Mouse (Mus musculus) bone marrow, adult 2 months (tissue): ENCODE measurements around the gene Il17ra.

Source experiments
- CTCF ChIP-seq: fragments of 200-500 bp; IDR thresholded peaks from 2 replicates; pipeline ENCODE4 v1.5.1; 2011; ENCODE audit warnings: low read length, control low read depth; ENCODE audit not compliant: control insufficient read depth, insufficient read depth
- POLR2A ChIP-seq: fragments of 200-500 bp; IDR thresholded peaks from 2 replicates; pipeline ENCODE4 v1.6.1; 2011; ENCODE audit warnings: low read depth, mild to moderate bottlenecking, control low read depth, low read length, borderline replicate concordance; ENCODE audit not compliant: control insufficient read depth

- no peak for TF ChIP-seq CTCF
- TF ChIP-seq POLR2A: no peak
These were observed 30.5 kb downstream of the Il17ra start, which contains the start of gene Tmem121b for GRCm38 (mm10) chr6:120493374-120494181.
